18 mouse cellular contexts compared by ENCODE assay signal in genomic region chr7:92301046-92301445, GRCm38 (mm10).
DNase-seq lines count a peak whose midpoint lies in the region; ATAC-seq and TF ChIP-seq lines count a peak whose summit lies in the region.
"Had no signal": no experiment of that assay in that cellular context is flagged by ENCODE, and none has a peak within 500 bp of the region (broad histone marks: within the 10 kb centered on the region; RNA-seq: fewer than 3 reads in every experiment).

No protein-coding gene starts in this region.

- no peak for ATAC-seq in forebrain, embryonic 14.5 days
- no peak for ATAC-seq in kidney, embryonic 14.5 days (ENCODE audit: low FRiP score, low TSS enrichment)

- 22% methylated on average over 2 of the region's 2 CpGs for WGBS in forebrain, embryonic 14.5 days
- WGBS in forebrain, embryonic 10.5 days, result 72% methylated on average over 2 of the region's 2 CpGs
- WGBS in kidney, embryonic 14.5 days, result 76% methylated on average over 2 of the region's 2 CpGs

- TF ChIP-seq CTCF in layer of hippocampus, adult 2 months (conservative IDR thresholded peaks at IDR 0.05), result no peak

- H3K36me3 ChIP-seq in forebrain, embryonic 14.5 days (ENCODE audit: control insufficient read depth, insufficient read depth, low read length), result no peaks in the 10 kb centered on the region
- H3K36me3 ChIP-seq in forebrain, embryonic 10.5 days (replicated peaks), result no peaks in the 10 kb centered on the region
- H3K36me3 ChIP-seq in kidney, embryonic 14.5 days (ENCODE audit: control insufficient read depth, insufficient read depth, low read length), result no peaks in the 10 kb centered on the region
- H3K36me3 ChIP-seq: G1E; limb, embryonic 13.5 days; liver, embryonic 15.5 days; midbrain, embryonic 12.5 days; neural tube, embryonic 13.5 days had no signal

- no peak overlapping the region for H3K4me2 ChIP-seq in forebrain, embryonic 14.5 days (ENCODE audit: low read length)
- H3K4me2 ChIP-seq in kidney, embryonic 14.5 days (replicated peaks; ENCODE audit: low read depth, low read length), result no peak overlapping the region
- H3K4me2 ChIP-seq: limb, embryonic 13.5 days; liver, embryonic 15.5 days; midbrain, embryonic 12.5 days; neural tube, embryonic 13.5 days had no signal

- no peak overlapping the region for H3K9ac ChIP-seq in forebrain, embryonic 14.5 days (ENCODE audit: low read length)
- no peak overlapping the region for H3K9ac ChIP-seq in kidney, embryonic 14.5 days (ENCODE audit: low read depth, low read length)
- H3K9ac ChIP-seq: limb, embryonic 13.5 days; liver, embryonic 15.5 days; midbrain, embryonic 12.5 days; neural tube, embryonic 13.5 days had no signal

- H3K27ac ChIP-seq in forebrain, embryonic 14.5 days (ENCODE audit: low read depth, low read length), result no peak overlapping the region
- H3K27ac ChIP-seq in forebrain, embryonic 10.5 days, result no peak overlapping the region
- peak overlapping the region; percentile 39; the same call in 1 of the 2 replicates for H3K27ac ChIP-seq in layer of hippocampus, adult 2 months
- H3K27ac ChIP-seq in kidney, embryonic 14.5 days (ENCODE audit: low read depth, low read length), result no peak overlapping the region
- H3K27ac ChIP-seq: limb, embryonic 13.5 days; liver, embryonic 15.5 days; macrophage; midbrain, embryonic 12.5 days; neural tube, embryonic 13.5 days had no signal

- H3K27me3 ChIP-seq in forebrain, embryonic 14.5 days (replicated peaks; ENCODE audit: control insufficient read depth, insufficient read depth, low read length), result no peaks in the 10 kb centered on the region
- H3K27me3 ChIP-seq in forebrain, embryonic 10.5 days (ENCODE audit: poor library complexity, severe bottlenecking), result no peaks in the 10 kb centered on the region
- no peaks in the 10 kb centered on the region for H3K27me3 ChIP-seq in kidney, embryonic 14.5 days (ENCODE audit: control insufficient read depth, insufficient read depth, low read length)
- H3K27me3 ChIP-seq: liver, embryonic 15.5 days; midbrain, embryonic 12.5 days; neural tube, embryonic 13.5 days had no signal

- peaks cover 7% of the 10 kb centered on the region; the same call in 1 of the 2 replicates for H3K4me1 ChIP-seq in forebrain, embryonic 14.5 days (ENCODE audit: control insufficient read depth, insufficient read depth, low read length)
- H3K4me1 ChIP-seq in forebrain, embryonic 10.5 days, result no peaks in the 10 kb centered on the region
- no peaks in the 10 kb centered on the region for H3K4me1 ChIP-seq in kidney, embryonic 14.5 days (ENCODE audit: control insufficient read depth, insufficient read depth, low read length)
- H3K4me1 ChIP-seq: liver, embryonic 15.5 days; midbrain, embryonic 12.5 days; neural tube, embryonic 13.5 days had no signal

- no peaks in the 10 kb centered on the region for H3K9me3 ChIP-seq in forebrain, embryonic 14.5 days (replicated peaks; ENCODE audit: control insufficient read depth, low read length)
- H3K9me3 ChIP-seq in forebrain, embryonic 10.5 days, result no peaks in the 10 kb centered on the region
- H3K9me3 ChIP-seq in kidney, embryonic 14.5 days (ENCODE audit: control insufficient read depth, low read length), result no peaks in the 10 kb centered on the region
- H3K9me3 ChIP-seq: G1E; limb, embryonic 13.5 days; liver, embryonic 15.5 days; midbrain, embryonic 12.5 days; neural tube, embryonic 13.5 days had no signal

- H3K4me3 ChIP-seq in forebrain, embryonic 14.5 days (ENCODE audit: low read depth, low read length), result no peak overlapping the region
- no peak overlapping the region for H3K4me3 ChIP-seq in forebrain, embryonic 10.5 days
- H3K4me3 ChIP-seq in layer of hippocampus, adult 2 months, result no peak overlapping the region
- H3K4me3 ChIP-seq in kidney, embryonic 14.5 days (ENCODE audit: low read length), result no peak overlapping the region
- H3K4me3 ChIP-seq: limb, embryonic 13.5 days; liver, embryonic 15.5 days; midbrain, embryonic 12.5 days; neural tube, embryonic 13.5 days had no signal

- DNase-seq in forebrain, embryonic 14.5 days (ENCODE audit: low spot score), result peak; percentile 58
- DNase-seq in forebrain, embryonic 10.5 days (ENCODE audit: extremely low spot score, low spot score), result no peak
- peak in 1 of 2 experiments; percentile 21 for DNase-seq in layer of hippocampus, adult 2 months (ENCODE audit: low spot score in 2 of 2)
- DNase-seq in layer of hippocampus, postnatal 25 days (ENCODE audit: extremely low spot score in 1 of 2, low spot score in 1 of 2), result no peak
- peak; percentile 73 for DNase-seq in cerebellum, adult 11-12 months
- DNase-seq in cerebellum, postnatal 14 days, result peak; percentile 56 to 74
- DNase-seq in urinary bladder, adult 2 months (ENCODE audit: low spot score), result no peak
- DNase-seq: adrenal gland, postnatal 14 days; gastrocnemius, postnatal 36 days; kidney, adult 8-10 months; kidney, postnatal 4 days had no signal

Comparison
In these comparisons a context has a peak if more than half of its experiments do, and no peak if none do; other contexts are left out.
1. DNase-seq: peak in forebrain, embryonic 14.5 days (single experiment), cerebellum, adult 11-12 months (single experiment) and cerebellum, postnatal 14 days (2 of 2); none in forebrain, embryonic 10.5 days (single experiment), layer of hippocampus, postnatal 25 days (0 of 2) and urinary bladder, adult 2 months (single experiment).